Mouse (Mus musculus) embryonic facial prominence, embryonic 12.5 days (tissue): ENCODE results near the gene Cabcoco1. TPM values are rescaled to one million over a fixed set of nuclear protein-coding genes. Genes with fewer than 3 reads are reported as not detected.

Source experiments
- ATAC-seq: fragments of 200-750 bp; cut with Nextera tagmentation; 2 replicates; pipeline ENCODE4 v1.8.0; 2017; ENCODE audit not compliant: insufficient number of reproducible peaks, insufficient read depth, low FRiP score, low TSS enrichment
- H3K27ac ChIP-seq: fragments of 300-500 bp; sonication (generic); 2 replicates; pipeline ENCODE4 v1.5.1; 2016; ENCODE audit warnings: mild to moderate bottlenecking
- H3K27me3 ChIP-seq: fragments of 300-500 bp; sonication (generic); 2 replicates; pipeline ENCODE4 v1.6.1; 2016; ENCODE audit warnings: mild to moderate bottlenecking, moderate library complexity
- H3K36me3 ChIP-seq: fragments of 300-500 bp; sonication (generic); 2 replicates; pipeline ENCODE4 v1.6.1; 2016; ENCODE audit warnings: mild to moderate bottlenecking
- H3K4me1 ChIP-seq: fragments of 300-500 bp; sonication (generic); 2 replicates; pipeline ENCODE4 v1.6.1; 2016
- H3K4me2 ChIP-seq: fragments of 300-500 bp; sonication (generic); replicated peaks from 2 replicates; pipeline ENCODE4 v1.6.1; 2016; ENCODE audit warnings: mild to moderate bottlenecking, moderate library complexity
- H3K4me3 ChIP-seq: fragments of 300-500 bp; sonication (generic); 2 replicates; pipeline ENCODE4 v1.5.1; 2016; ENCODE audit warnings: mild to moderate bottlenecking
- H3K9ac ChIP-seq: fragments of 300-500 bp; sonication (generic); 2 replicates; pipeline ENCODE4 v1.6.1; 2016; ENCODE audit warnings: mild to moderate bottlenecking, moderate library complexity
- H3K9me3 ChIP-seq: fragments of 300-500 bp; sonication (generic); 2 replicates; pipeline ENCODE4 v1.6.1; 2016; ENCODE audit warnings: mild to moderate bottlenecking, moderate library complexity
- WGBS: fragments of 180-500 bp; shearing (Covaris S2); methylation state at CpG from one replicate; pipeline ENCODE4 v1.1.7; 2016; 5-methylcytosine and 5-hydroxymethylcytosine counted together
- polyA plus RNA-seq: library from polyadenylated mRNA; unstranded; fragments of >200 nt; fragmentation: Nextera tagmentation; extraction: Ambion mirVana; gene quantifications from 2 replicates; pipeline ENCODE4 v1.2.1, GENCODE M21; 2016

The Cabcoco1 gene
- polyA plus RNA-seq, 1 experiment from 2014 or later, result 0.63 TPM

DNA sequence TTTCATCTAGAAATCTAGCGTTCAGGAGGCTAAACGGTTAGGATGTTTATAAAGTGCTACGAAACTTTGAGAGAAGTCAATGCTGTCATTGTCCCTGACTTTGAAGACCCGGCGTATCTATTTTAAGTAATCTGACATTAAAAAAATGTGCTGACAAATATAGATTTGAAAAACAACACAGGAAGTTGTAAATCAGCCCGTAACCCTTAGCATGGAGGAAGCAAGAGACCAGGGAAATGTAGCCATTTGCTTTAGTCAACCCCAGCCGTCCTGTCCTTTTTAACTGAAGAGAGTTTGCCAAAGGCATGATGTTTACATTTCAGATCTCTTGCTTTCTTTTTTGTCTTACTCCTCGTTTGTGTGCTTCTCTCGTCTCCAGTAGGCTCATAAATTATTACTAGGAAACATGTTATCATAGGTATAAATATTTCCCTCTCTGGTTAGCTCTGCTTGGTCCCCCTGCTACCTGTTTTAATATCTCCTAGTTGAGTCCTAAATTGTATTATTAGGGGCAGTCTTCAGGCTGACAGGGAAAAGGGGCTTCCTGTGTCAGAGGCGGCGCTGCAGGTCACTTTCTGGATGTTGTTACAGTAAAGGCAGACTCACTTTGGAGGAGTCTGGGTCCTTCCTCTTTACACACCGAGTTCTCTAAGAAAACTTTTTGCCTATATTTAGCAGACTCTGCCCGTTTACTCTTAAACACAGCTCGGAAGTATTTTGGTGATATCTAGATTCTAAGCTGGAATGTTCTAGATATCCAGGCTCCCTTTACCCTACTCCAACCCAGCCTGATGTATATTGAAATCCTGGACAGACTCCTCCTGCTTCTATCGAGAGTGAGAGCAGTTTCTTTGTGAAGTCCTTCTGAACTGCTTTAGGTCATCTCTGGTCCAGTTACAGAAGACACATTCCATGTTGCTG, 95.6 kb downstream of the Cabcoco1 start:
- ATAC-seq, result no peak
- Histone ChIP-seq H3K27me3 (no peaks in the 10 kb centered on the region), H3K36me3 (no peaks in the 10 kb centered on the region), H3K9ac (no peak overlapping the region), H3K4me1 (peaks cover 25% of the 10 kb centered on the region), H3K27ac (peak overlapping the region; percentile 64), H3K9me3 (no peaks in the 10 kb centered on the region), H3K4me3 (no peak overlapping the region), H3K4me2 (no peak overlapping the region)
- WGBS, result 40% methylated on average over 15 of the region's 15 CpGs

DNA sequence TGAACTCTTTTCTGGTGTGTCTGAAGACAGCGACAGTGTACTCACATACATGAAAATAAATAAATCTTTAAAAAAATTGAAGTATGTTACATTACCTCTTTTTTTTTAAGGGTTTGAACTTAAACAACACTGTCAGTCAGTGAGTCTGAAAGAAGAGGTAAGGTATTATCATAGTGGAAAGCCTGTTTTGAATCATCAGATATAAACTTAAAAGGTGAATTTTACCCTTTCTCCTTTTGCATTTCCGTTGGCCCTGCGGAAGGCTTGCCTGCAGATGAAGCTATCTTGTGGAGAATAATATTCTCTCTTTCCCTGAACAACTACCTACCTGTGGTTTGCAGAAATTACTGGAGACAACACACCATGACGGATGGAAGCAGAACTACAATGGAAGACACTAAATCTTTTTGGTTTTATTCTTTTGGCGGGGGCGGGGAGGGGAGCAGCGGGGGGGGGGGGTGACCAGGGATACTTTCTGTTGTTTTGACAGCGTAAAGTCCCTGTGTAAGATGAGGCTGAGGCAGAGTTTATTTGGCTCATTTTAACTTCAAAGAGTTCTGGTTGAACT, 96.4 kb downstream of the Cabcoco1 start:
- no peak overlapping the region for H3K9ac ChIP-seq
- no peak overlapping the region for H3K4me3 ChIP-seq
- H3K4me2 ChIP-seq, result no peak overlapping the region
- 50% methylated on average over 8 of the region's 8 CpGs for WGBS
- peaks cover 28% of the 10 kb centered on the region for H3K4me1 ChIP-seq
- no peak for ATAC-seq
- H3K9me3 ChIP-seq, result no peaks in the 10 kb centered on the region
- no peak overlapping the region for H3K27ac ChIP-seq
- no peaks in the 10 kb centered on the region for H3K36me3 ChIP-seq
- no peaks in the 10 kb centered on the region for H3K27me3 ChIP-seq

DNA sequence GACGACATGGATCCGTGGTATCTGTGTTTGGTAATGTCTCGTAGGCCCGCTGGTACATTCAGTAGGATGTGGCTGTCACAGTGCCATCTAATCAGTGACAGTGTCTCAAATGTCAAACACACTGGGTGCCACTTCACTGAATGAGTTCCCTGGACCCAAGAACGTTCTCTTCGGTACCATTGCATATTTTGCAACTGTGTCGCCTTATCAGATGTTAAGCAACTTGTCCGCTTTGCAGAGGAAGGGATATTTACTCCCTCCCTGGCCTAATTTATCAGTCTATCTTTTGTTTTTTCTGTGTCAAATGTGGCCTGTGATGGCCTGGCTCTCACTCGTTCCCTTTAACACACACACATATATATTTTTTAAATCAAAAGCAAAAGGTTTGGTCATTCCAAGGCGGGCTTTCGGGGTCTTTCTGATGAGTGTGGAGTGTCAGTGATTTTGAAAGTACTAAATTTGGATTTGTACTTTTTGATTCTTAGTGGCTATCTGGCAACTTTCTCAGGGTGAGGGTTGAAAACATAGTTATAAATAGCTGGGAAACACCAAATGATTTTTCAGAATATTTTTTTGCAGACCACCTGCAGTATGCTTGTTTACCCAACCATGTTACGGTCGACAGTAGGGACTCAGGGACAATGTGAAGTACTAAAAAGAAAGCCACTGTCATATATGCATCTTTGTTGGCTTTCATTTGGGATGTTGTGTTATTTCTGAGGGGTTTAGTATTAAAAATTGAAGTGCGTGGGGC, 97.2 kb downstream of the Cabcoco1 start:
- no peaks in the 10 kb centered on the region for H3K27me3 ChIP-seq
- whole genome bisulfite sequencing, result 84% methylated on average over 14 of the region's 14 CpGs
- no peak overlapping the region for H3K4me2 ChIP-seq
- no peak overlapping the region for H3K27ac ChIP-seq
- no peak overlapping the region for H3K9ac ChIP-seq
- H3K4me1 ChIP-seq, result peaks cover 34% of the 10 kb centered on the region
- no peak for ATAC-seq
- no peaks in the 10 kb centered on the region for H3K9me3 ChIP-seq
- H3K36me3 ChIP-seq, result no peaks in the 10 kb centered on the region
- no peak overlapping the region for H3K4me3 ChIP-seq

DNA sequence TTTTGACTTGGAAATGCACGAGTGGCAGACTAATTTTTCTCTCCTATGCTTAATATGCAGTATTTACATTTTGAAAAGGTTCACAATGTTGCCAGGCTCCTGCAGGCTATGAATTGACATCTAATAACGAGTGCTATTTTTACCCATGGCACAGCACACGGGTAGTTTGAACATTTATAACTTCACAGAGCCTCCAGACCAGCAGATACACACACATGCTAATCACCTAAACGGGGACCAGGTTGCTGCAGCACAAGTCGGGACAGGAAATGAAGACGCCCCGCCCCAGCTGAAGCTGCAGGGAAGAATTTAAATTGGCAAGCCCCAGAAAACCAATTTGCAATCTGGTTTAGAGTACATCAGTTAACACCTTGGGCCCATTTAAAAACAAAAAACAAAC, 98.6 kb downstream of the Cabcoco1 start:
- Histone ChIP-seq H3K4me3 (no peak overlapping the region), H3K4me1 (peaks cover 36% of the 10 kb centered on the region), H3K27ac (no peak overlapping the region), H3K9ac (no peak overlapping the region), H3K4me2 (0 out of 2 replicates have a peak overlapping the region, but pooled peaks have one; percentile 0), H3K36me3 (no peaks in the 10 kb centered on the region), H3K9me3 (no peaks in the 10 kb centered on the region), H3K27me3 (no peaks in the 10 kb centered on the region)
- WGBS, result 9% methylated on average over 7 of the region's 7 CpGs
- no peak for ATAC-seq

DNA sequence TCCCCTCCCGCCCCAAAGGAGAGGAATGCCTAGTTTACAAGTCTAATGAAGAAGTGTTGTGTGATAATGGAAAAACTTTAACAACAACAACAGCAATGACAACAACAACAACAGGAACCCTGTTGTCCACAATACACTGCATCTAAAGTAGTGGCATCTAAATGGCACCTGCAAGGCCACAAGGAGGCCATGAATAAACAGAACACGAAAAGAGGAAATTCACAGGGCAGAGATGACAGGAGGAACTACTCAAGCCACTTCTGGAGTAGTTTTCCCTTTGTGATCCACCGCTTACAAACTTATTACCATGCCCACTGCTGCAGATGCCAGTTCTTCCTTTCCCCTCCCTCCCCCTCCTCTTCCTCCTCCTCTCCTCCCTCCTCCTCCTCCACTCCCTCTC, 99.0 kb downstream of the Cabcoco1 start:
- Histone ChIP-seq H3K27me3 (no peaks in the 10 kb centered on the region), H3K9ac (no peak overlapping the region), H3K4me3 (no peak overlapping the region), H3K27ac (no peak overlapping the region), H3K9me3 (no peaks in the 10 kb centered on the region), H3K4me1 (peaks cover 36% of the 10 kb centered on the region), H3K4me2 (0 out of 2 replicates have a peak overlapping the region, but pooled peaks have one; percentile 0), H3K36me3 (no peaks in the 10 kb centered on the region)
- 10% methylated on average over 3 of the region's 3 CpGs for WGBS
- no peak for ATAC-seq

DNA sequence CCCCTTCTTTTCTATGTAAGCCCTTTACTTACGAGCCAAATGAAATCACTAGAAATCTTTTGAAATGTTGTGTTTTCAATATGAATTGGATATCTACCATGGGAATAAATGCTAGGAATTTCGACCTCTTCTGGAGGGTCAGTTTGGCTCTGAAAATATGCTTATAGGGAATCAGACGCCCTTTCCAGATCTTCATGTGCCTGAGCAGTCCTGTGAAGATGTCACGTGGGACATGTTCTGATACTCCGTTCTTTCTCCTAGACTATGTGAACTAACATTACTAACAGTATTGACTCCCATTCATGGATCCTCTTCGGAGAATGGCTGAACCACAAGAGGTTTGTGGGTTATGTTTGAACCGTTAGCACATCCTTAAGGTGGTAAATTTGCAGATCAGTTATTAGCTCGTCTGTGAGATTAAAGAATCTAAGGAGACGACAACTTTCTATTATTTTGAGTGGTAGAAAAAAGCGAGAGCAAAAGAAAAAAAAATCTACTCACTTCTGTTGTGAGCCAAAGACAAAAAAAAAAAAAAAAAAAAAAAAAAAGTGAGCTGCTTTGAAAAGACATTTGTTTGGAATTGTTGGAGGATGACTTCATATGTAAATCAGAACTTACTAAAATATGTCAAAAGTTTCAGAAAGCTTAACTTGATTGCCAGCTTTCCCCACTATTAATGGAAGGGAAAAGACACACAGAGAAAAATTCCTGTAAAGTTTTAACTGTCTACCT, 99.6 kb downstream of the Cabcoco1 start:
- H3K27me3 ChIP-seq, result no peaks in the 10 kb centered on the region
- WGBS, result 50% methylated on average over 10 of the region's 10 CpGs
- peaks cover 36% of the 10 kb centered on the region for H3K4me1 ChIP-seq
- H3K9ac ChIP-seq, result no peak overlapping the region
- no peaks in the 10 kb centered on the region for H3K9me3 ChIP-seq
- no peak overlapping the region for H3K4me3 ChIP-seq
- H3K4me2 ChIP-seq, result no peak overlapping the region
- no peak for ATAC-seq
- no peaks in the 10 kb centered on the region for H3K36me3 ChIP-seq
- H3K27ac ChIP-seq, result no peak overlapping the region

DNA sequence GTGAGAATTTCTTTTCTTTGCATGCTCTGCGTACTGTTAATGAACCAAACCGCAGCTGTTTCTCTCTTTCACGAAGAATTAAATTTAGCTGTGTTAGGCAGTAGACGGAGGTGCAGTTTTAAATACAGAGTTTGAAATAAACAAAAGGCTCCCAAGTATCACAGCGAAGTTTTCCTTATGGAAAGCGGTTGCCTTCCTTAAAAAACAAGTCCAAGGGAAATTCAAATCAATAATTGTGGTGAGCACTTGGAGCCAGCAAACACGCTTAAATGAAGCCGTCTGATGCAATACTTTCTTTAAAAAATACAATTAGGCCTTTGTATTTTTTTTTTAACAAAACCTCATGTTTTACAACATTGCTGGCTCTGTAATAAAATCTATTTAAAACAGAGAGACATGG, 101.2 kb downstream of the Cabcoco1 start:
- 48% methylated on average over 8 of the region's 8 CpGs for WGBS
- no peak for ATAC-seq
- H3K4me3 ChIP-seq, result no peak overlapping the region
- H3K4me1 ChIP-seq, result peaks cover 27% of the 10 kb centered on the region
- H3K9me3 ChIP-seq, result no peaks in the 10 kb centered on the region
- peak overlapping the region; percentile 71 for H3K27ac ChIP-seq
- H3K27me3 ChIP-seq, result no peaks in the 10 kb centered on the region
- H3K4me2 ChIP-seq, result no peak overlapping the region
- no peak overlapping the region for H3K9ac ChIP-seq
- H3K36me3 ChIP-seq, result no peaks in the 10 kb centered on the region

- 70% methylated on average over 7 of the region's 7 CpGs for WGBS
- H3K27ac ChIP-seq, result peak overlapping the region; percentile 26; the same call in 1 of the 2 replicates
- no peak for ATAC-seq
- no peaks in the 10 kb centered on the region for H3K9me3 ChIP-seq
- H3K4me3 ChIP-seq, result no peak overlapping the region
- H3K27me3 ChIP-seq, result no peaks in the 10 kb centered on the region
- H3K4me1 ChIP-seq, result peaks cover 29% of the 10 kb centered on the region; the same call in 1 of the 2 replicates
- H3K4me2 ChIP-seq, result no peak overlapping the region
- H3K9ac ChIP-seq, result no peak overlapping the region
- H3K36me3 ChIP-seq, result no peaks in the 10 kb centered on the region
Observed at GRCm38 (mm10) chr10:68435754-68436153, 105.9 kb downstream of the Cabcoco1 start.

DNA sequence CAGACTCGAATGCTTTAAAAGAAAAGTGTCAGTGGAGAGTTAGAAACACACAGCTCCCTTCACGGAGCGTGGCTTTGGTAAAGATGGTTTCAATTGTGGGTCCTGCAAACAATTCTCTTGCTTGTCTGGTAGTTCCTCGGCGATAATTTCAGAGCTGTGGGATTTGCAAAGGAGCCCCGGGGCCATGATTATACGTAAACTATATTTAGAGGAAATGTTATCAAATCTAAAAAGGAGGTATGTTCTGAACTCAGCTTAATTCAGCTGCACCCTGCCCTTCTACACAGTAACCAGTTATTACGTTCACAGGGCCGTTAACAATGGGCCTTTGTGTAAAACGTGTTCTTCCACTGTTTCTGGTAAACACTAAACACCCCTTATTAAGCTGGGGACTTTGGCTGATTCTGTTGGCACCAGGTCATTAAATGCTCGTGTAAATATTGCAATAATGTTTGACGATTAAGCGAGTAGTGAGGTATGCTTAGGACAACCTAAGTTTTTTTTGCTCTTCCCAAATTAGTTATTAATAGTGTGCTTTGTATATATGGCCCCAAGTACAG, 106.6 kb downstream of the Cabcoco1 start:
- WGBS, result 24% methylated on average over 13 of the region's 13 CpGs
- Histone ChIP-seq H3K27me3 (no peaks in the 10 kb centered on the region), H3K4me1 (peaks cover 26% of the 10 kb centered on the region; the same call in 1 of the 2 replicates), H3K27ac (peak overlapping the region; percentile 60; the same call in 1 of the 2 replicates), H3K36me3 (no peaks in the 10 kb centered on the region), H3K9me3 (no peaks in the 10 kb centered on the region), H3K4me2 (no peak overlapping the region), H3K9ac (no peak overlapping the region), H3K4me3 (no peak overlapping the region)
- no peak for ATAC-seq

GRCm38 (mm10) chr10:68434045-68434639, 107.6 kb downstream of the Cabcoco1 start:
- H3K4me3 ChIP-seq, result no peak overlapping the region
- no peaks in the 10 kb centered on the region for H3K9me3 ChIP-seq
- H3K4me2 ChIP-seq, result no peak overlapping the region
- 0 out of 2 replicates have a peak overlapping the region, but pooled peaks have one; percentile 60 for H3K27ac ChIP-seq
- no peak overlapping the region for H3K9ac ChIP-seq
- peaks cover 18% of the 10 kb centered on the region; the same call in 1 of the 2 replicates for H3K4me1 ChIP-seq
- no peaks in the 10 kb centered on the region for H3K27me3 ChIP-seq
- no peak for ATAC-seq
- no peaks in the 10 kb centered on the region for H3K36me3 ChIP-seq
- 69% methylated on average over 9 of the region's 9 CpGs for WGBS
